Mouse (Mus musculus) cerebellum, adult 18-20 months (tissue): ENCODE results near the gene Gadd45gip1.

ENCODE experiments used
- DNase-seq, 2 experiments: peaks; one replicate each; pipeline ENCODE4 v3.0.0; 2021

Gene Gadd45gip1

DNA sequence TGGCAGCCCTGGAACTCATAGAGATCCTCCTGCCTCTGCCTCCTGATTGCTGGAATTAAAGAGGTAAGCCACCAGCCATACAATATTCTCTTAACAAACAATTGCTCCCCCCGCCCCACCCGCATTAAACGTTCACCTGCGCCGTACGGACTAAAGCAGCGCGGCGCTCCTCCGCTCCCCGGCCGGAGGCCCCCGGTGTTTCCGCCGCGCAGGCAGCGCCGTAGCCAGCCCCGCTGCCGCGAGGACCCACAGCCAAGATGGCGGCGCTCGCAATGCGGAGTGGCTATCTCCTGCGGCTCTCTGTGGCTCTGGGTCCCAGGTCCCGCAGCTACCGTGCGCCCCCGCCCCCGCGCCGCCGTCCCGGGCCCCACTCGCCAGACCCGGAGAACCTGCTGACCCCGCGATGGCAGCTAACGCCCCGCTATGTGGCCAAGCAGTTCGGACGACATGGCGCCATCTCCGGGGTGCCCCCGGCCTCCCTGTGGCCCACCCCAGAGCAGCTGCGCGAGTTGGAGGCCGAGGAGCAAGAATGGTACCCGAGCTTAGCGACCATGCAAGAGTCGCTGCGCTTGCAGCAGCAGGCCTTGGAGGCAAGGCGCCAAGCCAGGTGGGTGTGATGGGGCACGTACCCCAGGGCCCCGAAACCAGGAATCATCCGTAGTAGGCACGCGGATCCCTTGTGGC lies 854 bp downstream of the Gadd45gip1 start:
- DNase-seq: peak; percentile 82 to 90

DNA sequence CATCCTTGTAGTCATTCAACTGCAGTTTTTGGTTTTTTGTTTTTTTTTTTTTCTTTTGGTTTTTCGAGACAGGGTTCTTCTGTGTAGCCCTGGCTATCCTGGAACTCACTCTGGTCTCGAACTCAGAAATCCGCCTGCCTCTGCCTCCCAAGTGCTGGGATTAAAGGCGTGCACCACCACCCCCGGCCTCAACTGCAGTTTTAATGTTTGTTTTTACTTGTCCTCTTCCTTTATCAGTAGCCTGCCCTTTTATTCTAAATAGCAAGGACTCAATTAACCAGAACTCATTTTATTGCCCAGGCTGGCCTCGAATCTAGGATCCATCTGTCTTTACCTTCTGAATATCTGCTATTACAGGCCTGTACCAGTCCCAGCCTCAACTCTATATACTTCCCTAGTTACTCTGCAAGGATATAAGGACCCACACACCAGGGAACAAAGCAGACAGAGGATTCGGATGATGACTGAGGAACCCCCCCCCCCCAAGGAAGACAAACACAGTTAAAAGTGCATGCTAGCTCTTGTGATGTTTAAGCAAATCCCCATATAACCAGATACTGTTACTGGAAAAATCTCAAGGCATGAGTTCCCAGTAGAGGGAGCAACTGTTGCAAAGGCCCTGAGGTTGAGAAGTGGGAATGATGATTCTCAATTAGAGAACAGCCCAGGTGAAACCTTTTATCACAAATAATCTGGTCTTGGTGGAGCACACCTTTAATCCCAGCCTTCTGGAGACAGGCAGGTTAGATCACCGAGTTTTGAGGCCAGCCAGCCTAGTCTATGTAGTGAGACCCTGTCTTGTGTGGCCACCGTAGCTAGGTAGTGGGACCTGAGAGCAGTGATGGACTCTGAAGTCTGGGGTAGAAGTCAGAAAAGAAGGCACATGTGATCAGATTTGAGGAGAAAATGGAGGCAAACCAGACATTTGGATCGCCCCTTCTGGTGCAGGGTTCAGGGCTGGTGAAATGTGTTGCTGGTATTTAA lies 1.7 kb downstream of the Gadd45gip1 start:
- no peak for DNase-seq

DNA sequence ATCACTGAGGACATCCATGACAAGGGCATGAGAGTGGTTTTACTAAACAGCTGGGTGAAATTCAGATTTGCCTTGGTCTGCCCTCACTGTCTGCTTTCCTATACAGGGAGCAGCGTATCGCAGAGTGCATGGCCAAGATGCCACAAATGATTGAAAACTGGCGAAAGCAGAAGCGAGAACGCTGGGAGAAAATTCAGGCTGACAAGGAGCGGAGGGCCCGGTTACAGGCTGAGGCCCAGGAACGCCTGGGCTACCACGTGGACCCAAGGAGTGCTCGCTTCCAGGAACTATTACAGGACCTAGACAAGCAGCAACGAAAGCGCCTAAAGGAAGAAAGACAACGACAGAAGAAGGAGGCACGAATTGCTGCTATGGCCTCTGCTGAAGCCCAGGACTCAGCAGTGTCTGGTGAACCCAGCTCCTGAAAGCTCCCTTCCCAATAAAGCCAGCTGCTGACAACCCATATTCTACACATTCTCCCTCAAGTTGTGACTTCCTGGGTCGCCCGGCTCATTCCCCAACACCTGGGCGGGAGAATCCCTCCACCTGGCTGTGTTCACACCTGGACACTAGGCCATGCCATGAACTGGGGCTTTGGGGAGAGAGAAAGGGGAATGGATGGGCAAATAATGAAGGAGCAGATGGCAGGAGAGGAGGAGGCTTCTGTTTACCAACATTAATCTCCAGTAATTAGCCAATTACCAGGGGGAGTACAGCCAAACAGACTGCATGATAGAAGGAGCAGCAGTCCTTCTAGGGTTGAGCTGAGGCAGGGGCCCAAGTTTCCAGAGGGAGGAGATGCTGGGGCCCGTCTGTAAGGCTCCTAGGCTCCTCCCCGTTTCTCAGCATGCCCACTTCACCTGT lies 2.9 kb downstream of the Gadd45gip1 start:
- peak in 1 of 2 experiments; percentile 33 for DNase-seq

DNA sequence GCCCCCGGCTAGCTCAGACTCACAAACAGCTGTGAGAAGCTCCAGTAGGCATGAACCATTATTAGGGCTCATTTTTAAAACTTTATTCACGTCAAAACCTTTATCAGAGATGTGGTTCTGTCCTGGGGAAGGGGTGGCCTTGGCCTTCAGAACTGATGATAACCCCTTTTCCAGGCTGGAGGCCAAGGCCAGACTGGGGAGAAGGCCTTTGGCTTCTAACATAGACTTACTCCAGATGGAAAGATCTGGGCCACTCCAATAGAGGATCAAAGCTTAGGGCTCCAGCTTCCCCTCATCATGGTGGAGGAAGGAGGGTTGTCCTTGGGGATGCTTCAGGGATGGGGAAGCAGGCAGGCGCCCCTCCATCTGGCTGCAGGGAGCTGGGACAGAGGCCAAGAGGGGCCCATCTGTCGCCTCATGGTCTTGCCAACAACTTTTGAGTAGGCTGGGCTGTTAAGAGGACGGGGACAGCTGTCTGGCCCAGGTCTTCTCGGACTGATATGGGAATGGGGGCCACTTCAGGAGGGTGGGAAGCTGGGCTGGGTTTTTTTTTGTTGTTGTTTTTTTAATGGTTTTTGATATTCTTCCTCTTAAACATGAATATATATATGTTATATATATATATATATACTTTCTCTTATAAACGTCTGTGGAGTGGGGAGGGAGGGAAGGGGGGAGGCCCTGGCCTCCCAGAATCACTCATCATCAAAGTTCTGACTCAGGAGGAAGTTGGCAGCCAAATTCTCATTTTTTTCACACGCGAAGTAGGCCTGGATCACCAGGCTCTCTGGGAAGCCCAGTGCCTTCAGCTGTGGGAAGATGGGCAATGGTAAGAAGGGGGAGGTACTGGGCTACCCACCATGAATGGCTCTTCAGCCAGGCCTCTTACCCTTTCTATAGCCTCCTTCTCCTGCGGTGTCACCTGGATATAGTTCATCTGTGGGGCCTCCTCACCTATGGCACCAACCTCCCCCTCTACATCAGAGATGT lies 3.8 kb downstream of the Gadd45gip1 start:
- DNase-seq: peak; percentile 77 to 82

DNA sequence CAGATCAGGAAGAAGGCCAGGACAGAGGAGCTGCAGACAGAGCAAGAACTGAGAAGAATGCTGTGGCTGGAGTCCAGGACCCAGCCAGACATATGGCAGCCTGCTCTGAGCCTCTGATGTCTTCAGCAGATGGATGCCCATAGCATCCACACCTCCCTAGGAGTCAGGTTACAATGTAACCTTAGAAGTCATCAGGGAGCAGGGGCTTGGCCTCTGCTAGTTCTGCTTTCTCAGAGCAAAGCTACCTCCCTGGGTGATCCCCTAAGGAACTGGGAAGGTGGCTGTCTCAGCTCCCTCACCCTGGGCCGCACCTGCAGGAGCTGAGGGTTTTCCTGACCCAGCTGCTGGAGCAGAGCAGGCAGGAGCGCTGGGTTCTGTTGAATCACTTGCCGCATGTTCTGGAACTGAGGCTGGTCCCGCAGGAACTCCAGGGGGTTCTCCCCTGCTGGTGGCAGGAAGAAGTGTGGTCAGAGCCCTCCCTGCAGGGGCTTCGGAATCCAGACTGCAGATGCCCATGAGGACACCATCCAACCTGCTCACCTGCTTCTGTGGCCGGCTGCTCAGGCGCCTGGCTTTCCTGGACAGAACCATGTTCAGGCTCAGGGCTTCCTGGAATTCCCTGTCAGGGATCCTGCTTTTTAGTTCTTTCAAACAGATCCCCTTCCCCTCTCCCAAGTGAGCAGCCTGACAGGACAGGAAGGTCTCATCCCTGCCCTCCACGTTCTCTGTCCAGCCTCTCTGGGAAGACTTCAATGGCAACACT lies 6.0 kb downstream of the Gadd45gip1 start:
- peak in 1 of 2 experiments; percentile 38 for DNase-seq

DNA sequence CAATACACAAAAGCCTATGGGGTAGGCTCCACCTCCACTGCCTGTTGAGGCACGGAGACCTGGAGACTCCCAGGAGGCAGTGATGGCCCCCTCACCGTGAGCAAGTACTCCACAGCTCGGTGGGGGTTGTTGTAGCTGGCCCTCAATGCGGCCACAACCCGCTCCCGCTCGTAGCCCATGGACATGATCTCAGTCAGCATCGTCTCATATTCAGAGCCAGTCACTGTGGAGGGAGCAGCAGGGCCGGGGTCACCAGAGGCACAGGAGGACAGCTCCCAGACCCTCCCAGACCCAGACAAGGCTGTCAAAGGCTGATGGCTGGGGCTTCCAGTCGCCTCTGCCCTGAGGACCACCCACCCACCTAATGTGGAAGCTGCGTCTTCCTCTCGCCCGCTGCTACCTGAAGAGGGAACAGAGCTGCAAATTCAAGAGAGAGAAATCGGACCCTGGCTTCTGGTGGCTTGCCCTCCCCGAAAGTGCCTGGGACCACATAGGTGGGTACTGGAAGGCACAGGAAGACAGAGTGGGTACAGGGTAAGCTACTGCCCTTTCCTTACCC lies 6.7 kb downstream of the Gadd45gip1 start:
- no peak for DNase-seq

DNA sequence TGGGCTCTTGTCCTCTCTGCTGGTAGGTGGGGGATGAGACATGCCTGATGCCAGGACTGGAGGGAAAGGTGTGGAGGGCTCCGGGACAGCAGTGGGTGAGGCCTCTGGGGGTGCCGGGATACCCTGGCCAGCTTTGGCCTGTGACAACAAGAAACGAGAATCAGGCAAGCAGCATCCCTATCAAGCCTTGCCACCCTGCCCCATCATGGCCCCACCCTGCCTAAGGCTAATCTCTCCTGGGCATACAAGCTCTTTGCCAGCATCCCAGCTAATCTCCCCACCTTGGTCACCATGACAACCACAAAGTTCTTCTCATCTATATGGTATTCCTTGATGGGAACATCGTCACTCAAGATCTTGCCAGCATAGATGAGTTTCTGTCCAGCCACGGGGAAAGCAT lies 7.2 kb downstream of the Gadd45gip1 start:
- DNase-seq: no peak

DNA sequence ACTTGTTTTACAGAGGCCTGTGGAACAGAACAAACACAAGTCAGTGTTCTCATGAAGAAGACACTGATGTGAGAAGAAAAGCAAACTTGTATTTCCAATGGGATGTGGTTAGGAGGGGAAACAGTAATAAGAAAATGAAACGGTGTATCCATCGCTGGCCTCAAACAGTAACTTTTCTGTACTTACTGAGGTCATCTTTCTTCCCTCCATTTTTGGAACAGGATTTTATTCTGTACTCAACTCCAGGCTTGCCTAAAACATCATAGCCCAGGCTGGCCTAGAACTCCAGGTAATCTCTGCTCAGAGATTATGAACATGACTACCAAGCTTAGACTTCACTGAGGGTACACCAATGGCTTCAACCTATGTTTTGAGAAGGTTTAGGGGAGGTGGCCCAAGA lies 8.1 kb downstream of the Gadd45gip1 start:
- DNase-seq: no peak

DNA sequence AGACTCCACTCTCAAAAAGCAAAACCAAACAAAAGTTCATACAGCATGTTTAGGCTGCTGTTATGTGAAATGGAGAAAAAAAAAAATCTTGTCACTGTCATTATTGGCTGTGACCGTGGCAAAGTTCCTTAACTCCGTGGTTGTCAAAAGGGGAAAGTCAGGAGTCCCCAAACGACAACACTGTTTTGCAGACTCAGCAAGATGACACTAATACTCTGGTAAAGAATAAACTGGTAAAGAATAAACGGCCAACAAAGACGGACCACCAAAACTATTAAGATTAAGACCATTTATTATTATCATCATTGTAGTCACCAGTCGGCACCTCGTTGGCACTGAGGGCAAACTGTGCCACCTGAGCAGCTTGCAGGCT lies 8.5 kb downstream of the Gadd45gip1 start:
- DNase-seq: no peak

DNA sequence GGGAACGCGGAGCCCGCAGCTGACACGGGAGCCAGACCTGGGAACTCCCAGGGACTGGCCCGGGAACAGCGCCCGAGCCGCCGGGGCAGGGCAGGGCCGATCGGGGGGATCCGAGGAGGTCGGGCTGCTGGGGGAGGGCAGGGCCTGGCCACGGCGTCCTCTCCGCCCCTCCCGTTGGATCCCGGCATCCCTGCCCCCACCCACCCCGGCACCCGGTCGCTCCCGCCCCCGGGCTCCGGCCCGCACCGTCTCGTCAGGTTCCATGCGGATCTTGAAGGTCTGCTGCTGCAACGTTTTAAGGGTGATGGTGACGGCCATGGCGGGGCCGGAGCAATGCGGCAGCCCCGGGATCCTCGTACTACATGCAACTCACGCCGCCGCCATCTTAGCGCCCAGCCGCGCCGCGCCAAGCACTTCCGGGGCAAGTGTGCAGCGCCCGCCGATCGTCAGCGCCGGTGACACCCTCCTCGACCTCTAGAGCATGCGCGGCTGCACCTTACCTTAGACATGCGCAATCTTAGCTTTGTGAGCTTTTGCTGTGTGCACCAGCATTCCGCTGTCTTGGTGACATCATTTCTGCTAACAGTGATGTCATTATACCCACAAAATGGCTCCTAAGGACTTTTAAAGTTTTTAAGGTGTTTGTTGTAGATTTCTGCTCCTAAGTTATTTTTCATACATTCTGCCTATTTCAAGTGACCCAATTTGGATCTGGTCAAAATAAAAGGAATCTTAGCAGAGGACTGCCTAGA lies 9.1 kb downstream of the Gadd45gip1 start, which contains the start of gene Rad23a:
TSS of gene Rad23a (minus strand) at position 418 of the 752 bp plus-strand sequence.
- peak; percentile 93 for DNase-seq

DNA sequence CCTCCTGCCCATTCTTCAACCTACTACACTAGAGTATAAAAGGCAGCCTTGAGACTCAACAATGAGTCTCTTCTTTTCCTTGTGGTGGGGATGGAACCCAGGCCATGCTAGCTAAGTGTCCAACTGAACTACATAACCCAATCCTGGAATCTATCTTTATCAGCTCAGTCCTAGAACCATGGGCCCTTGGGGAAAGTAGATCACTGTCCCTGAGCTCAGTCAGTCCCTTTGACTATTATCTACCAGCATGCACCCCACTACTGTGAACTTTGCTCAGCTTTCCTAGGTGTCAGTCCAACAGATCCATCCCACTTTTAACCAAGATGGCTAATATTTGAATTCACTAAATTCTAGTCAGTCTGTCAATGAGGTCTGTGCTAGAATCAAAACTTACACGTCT lies 10.2 kb downstream of the Gadd45gip1 start:
- no peak for DNase-seq

DNA sequence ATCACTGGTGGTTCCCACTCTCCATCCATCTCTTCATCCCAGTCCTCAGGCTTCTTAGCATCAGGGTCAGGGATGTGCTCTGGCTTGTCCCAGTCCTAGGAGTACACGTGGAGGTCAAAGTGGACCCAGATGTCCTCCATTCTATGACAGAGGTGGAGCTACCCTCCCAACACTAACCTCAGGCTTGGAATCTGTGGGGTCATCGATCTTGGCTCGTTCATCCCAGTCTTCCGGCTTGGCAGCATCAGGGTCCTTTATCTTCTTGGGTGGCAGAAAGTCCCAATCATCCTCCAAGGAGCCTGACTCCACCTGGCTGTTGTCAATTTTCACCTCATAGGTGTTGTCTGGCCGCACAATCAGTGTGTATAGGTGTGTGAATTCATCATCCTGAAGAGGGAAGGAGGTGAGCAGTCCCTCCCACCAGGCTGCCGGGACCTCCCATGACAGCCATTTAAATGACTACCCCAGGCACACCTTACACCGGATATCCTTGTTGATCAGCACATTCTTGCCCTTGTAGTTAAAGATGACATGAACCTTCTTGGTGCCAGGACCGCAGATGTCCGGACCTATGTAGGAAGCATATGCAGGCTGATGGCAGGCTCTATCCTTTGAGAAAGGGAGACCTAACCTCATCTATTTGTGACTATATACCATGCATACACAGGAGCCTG lies 13.2 kb downstream of the Gadd45gip1 start:
- no peak for DNase-seq

DNA sequence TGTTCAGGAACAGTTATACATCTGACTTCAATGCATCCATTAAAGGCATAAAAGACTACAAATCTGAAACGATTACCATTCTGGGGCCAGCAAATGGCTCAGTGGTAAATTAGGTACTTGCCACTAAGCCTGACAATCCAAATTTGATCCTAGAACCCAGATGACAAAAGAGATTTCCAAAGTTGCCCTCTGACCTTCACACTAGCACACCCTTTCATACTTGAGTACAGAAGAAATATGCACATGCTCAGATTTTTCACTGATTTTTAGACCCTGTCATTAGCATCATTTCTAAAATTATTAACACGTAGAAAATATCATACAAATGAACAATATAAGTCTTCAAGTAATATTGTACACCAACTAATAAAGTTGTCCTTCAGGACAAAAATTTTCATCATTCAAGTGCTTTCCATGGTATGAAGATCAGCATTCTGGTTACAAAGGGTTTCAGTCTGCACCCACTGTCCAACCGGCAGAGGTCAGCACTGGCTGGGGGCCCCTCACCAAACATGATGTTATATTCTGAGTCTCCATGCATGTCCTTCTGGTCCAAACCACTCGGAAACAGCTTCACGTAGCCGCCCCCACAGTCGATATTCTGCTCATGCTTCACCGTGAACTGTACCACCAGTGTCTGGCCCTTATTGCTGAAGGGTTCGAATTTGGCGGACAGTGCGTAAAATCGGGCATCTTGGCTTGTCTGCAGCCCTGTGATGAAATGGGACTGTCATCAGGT lies 14.2 kb downstream of the Gadd45gip1 start:
- DNase-seq: peak; percentile 48 to 58

DNA sequence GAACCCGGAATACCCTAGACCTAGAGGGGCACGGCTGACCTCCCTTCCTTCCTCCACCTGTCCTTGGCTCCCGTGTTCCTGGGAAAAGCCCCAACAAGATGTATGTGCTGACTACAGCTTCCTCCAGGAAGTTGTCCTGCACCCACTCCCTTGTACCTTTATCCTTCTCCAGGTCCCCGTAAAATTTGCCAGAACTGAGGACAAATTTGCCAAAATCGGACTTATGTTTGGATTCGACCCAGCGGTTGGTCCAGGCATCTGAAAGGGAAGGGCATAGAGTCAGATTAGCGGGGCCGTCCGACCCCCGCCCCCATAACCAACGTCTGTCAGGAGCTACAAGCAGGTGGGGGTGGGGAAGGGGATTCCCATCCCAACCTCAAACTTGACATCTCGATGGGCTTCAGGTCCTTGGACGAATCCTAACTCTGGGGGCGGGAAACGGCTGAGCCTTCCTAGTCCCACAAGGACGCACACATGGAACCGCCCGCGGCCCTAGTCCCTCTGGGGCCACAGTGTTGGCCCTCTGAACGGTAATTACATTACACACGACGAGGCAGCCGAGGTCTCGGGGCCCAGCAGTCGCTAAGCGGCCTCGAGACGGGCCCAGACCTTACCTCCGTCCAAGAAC lies 14.9 kb downstream of the Gadd45gip1 start:
- peak; percentile 25 to 45 for DNase-seq

DNA sequence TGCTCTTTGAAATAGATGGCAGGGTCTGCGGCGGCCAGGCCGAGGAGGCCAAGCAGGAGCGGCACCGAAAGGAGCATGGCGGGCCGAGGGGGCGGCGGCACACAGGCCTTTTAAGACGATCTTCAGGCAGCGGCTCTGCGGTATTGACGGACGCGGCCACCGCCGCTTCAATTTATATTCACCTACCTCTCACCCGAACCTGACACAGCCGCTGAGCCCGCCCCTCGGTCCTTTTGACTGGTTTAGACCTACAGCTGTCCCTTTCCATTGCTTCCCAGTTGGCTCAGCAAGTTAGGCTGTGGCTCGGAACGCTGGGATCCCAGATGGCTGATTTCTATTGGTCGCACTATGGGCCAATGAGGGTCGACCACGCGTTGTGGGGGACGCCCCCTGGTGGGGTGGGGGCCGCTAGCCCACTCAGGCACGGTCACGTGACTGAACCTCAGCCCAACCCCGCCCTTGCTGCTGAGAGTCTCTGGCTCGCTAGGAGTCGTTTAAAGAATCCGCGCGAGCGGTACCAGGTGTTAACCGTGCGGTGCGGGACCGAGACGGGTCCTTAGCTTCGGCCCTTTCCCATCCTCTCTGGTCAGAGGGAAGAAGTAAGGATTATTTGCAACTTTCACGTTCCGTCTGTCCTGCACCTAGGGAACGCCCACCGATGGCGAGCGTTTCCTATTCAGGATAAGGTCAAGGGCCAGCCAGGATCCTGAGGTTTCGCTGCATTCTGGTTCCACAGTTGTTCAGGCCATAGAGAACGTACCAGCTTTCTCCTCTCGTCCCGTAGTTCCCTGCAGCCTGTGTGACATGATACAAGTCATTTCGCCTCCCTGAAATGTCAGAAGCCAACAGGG lies 15.6 kb downstream of the Gadd45gip1 start, which contains the start of gene Calr:
TSS of gene Calr (minus strand) at position 213 of the 851 bp plus-strand sequence.
- peak; percentile 99 to 100 for DNase-seq

DNA sequence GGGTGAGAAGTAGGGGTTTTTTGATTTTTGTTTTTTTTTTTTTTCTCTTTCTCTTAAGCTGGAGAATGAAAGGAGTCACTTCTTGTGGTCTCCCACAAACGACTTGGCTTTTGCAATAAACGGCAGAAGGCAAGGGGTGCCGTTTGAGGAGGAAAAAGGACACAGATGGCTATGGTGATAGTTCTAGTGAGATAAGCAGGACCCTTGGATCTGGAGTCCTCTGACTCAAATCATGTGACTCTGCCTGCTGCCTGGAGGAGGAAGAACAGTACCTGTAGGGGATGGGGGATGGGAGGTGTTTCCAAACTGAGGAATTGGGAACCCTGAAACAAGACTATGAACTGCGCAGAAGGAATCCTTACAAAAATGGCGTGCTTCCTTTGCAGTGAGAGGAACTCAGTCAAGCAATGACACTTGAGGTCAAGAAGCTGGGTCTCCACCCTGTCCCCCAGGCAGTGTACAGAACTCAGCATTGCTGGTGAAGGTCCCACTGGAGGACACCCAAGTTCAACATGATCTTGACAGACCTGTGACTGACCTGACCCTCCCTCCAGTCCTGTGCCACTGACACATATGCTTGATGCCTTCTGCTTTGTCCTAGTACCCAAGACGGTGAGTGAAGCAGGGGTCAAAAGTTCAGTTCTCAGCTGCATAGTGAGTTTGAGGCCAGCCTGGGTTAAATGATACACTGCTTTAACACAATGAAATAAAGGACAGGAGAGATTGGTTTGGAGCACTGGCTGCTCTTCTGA lies 16.5 kb downstream of the Gadd45gip1 start:
- no peak for DNase-seq
